ENCODE assay signal across 8 mouse cellular contexts in the genomic region with DNA sequence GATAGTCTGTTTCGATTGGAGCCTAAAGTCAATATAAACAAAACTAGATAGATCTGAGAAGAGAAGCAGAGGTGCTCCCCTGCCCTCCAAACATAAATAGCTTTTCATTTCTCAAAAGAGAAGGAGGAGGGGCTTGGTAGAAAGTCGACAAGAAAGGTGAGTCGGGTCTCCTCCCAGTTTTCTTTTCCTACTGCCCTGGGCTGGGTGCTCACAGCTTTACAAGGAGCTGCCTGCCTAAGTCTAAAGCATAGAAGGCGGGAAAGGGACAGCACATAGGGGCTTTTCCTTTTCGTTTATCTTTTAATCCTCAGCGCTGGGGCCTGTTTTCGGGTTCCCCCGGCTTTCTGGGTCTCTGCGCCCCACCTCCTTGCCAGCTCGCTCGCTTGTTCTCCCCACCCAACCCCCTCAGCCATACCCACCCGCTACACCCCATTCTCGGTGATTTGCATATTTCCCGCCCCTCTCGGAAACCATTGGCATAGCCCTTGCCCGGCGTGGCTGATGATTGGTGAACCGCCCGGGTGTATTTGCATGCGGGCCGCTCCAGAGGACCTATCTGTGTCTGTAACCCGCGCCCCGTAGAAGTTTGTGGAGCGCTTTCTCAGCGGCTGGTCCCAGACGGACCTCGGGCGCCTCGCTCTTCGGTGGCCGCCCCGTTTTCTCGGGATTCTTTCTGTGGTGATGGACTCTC. TPM values are rescaled to one million over a fixed set of nuclear protein-coding genes. Genes with fewer than 3 reads are reported as not detected.
DNase-seq lines count a peak whose midpoint lies in the region; ATAC-seq lines count a peak whose summit lies in the region.

A gene (plus strand): TSS at position 579 of the 691 bp plus-strand sequence.

- H3K9me3 ChIP-seq in heart, embryonic 14.5 days (ENCODE audit: control insufficient read depth, low read length) = no peaks in the 10 kb centered on the region
- no peaks in the 10 kb centered on the region for H3K9me3 ChIP-seq in liver, embryonic 12.5 days (replicated peaks)

- no peaks in the 10 kb centered on the region for H3K36me3 ChIP-seq in heart, embryonic 14.5 days (ENCODE audit: control insufficient read depth, insufficient read depth, low read length)
- no peaks in the 10 kb centered on the region for H3K36me3 ChIP-seq in liver, embryonic 12.5 days
- H3K36me3 ChIP-seq in splenic B cell, adult 2 months (ENCODE audit: control insufficient read depth, insufficient read depth, low read length, poor library complexity, severe bottlenecking) = no peaks in the 10 kb centered on the region

- H3K4me2 ChIP-seq in heart, embryonic 14.5 days (ENCODE audit: low read length) = peak within 1 kb of the TSS; percentile 93
- H3K4me2 ChIP-seq in liver, embryonic 12.5 days = peak within 1 kb of the TSS; percentile 97

- under 1% methylated on average over 34 of the region's 34 CpGs for WGBS in heart, embryonic 14.5 days
- under 1% methylated on average over 34 of the region's 34 CpGs for WGBS in liver, embryonic 12.5 days (ENCODE audit: insufficient replicate concordance)

- peak; percentile 93 for ATAC-seq in heart, embryonic 14.5 days (ENCODE audit: insufficient number of reproducible peaks, insufficient read depth, low FRiP score, low read depth)
- peak; percentile 98 for ATAC-seq in liver, embryonic 12.5 days

- peaks cover 11 to 34% of the 10 kb centered on the region in 2 experiments for H3K4me1 ChIP-seq in heart, embryonic 14.5 days (ENCODE audit: control insufficient read depth in 2 of 2, insufficient read depth in 2 of 2, low read length in 2 of 2)
- H3K4me1 ChIP-seq in liver, embryonic 12.5 days = peaks cover 53% of the 10 kb centered on the region

- H3K27ac ChIP-seq in heart, embryonic 14.5 days (replicated peaks in 1 of 2; ENCODE audit: control insufficient read depth in 1 of 2, insufficient read depth in 1 of 2, low read depth in 2 of 2, low read length in 2 of 2) = peak within 1 kb of the TSS; percentile 61 to 91
- H3K27ac ChIP-seq in liver, embryonic 12.5 days = peak within 1 kb of the TSS; percentile 82

- H3K27me3 ChIP-seq in heart, embryonic 14.5 days (ENCODE audit: control insufficient read depth, insufficient read depth, low read length) = no peaks in the 10 kb centered on the region; the same call in 1 of the 2 replicates
- H3K27me3 ChIP-seq in liver, embryonic 12.5 days (replicated peaks) = peaks cover 81% of the 10 kb centered on the region
- no peaks in the 10 kb centered on the region for H3K27me3 ChIP-seq in splenic B cell, adult 2 months (ENCODE audit: control insufficient read depth, insufficient read depth, low read length, poor library complexity, severe bottlenecking)

- peak within 1 kb of the TSS; percentile 92 for H3K9ac ChIP-seq in heart, embryonic 14.5 days (ENCODE audit: low read length)
- H3K9ac ChIP-seq in liver, embryonic 12.5 days = peak within 1 kb of the TSS; percentile 71

- DNase-seq in CD4-positive helper T cell, adult 2 months (ENCODE audit: low read depth, low spot score) = peak; percentile 95
- DNase-seq in c-Kit-negative CD71-positive TER-119-positive erythroid progenitor cells, embryonic 14.5 days (ENCODE audit: low read depth, low spot score) = peak; percentile 54
- DNase-seq in fibroblast of lung, adult 2 months (ENCODE audit: low read depth) = peak; percentile 77
- DNase-seq in kidney, postnatal 14 days = peak; percentile 96
- peak; percentile 94 for DNase-seq in naive thymus-derived CD4-positive, alpha-beta T cell, adult 2 months (ENCODE audit: low read depth)
- DNase-seq in splenic B cell, adult 2 months (ENCODE audit: low read depth, low spot score) = peak; percentile 94

- H3K4me3 ChIP-seq in heart, embryonic 14.5 days (ENCODE audit: control insufficient read depth in 1 of 2, insufficient read depth in 1 of 2, low read depth in 1 of 2, low read length in 2 of 2) = peak within 1 kb of the TSS; percentile 66 to 81
- H3K4me3 ChIP-seq in liver, embryonic 12.5 days = peak within 1 kb of the TSS; percentile 66

RNA-seq across cellular contexts. Expression of the gene that starts here (rescaled TPM):
- 18.4 and 18.6 TPM in 2 replicates for polyA plus RNA-seq in heart, embryonic 14.5 days (2014; fragmentation: Nextera tagmentation; extraction: Ambion mirVana)
- polyA plus RNA-seq in liver, embryonic 12.5 days (2016; fragmentation: Nextera tagmentation; extraction: Ambion mirVana) = 4.1 and 4.5 TPM in 2 replicates

Comparison
In these comparisons a context has a peak if more than half of its experiments do, and no peak if none do; other contexts are left out.
1. Peak in every context shown above with its lines: DNase-seq, ATAC-seq, H3K4me3 ChIP-seq and H3K27ac ChIP-seq.